Mouse (Mus musculus): ENCODE measurements around the gene Bend5. TPM values are rescaled to one million over a fixed set of nuclear protein-coding genes. Genes with fewer than 3 reads are reported as not detected.

Bend5 gene
- total RNA-seq, 4 experiments from 2014 or later: 11.1 to 21.5 (median 14.1) TPM

GRCm38 (mm10) chr4:111442435-111443238, 27.8 kb downstream of the Bend5 start:
- peak; percentile 49 for DNase-seq

- DNase-seq: no peak
Measured at GRCm38 (mm10) chr4:111443906-111444615, 29.3 kb downstream of the Bend5 start.

- no peak for DNase-seq
Measured at GRCm38 (mm10) chr4:111444616-111445160, 29.9 kb downstream of the Bend5 start.

- no peak for DNase-seq
Measured at GRCm38 (mm10) chr4:111447918-111448317, 33.1 kb downstream of the Bend5 start.

GRCm38 (mm10) chr4:111448586-111448985, 33.8 kb downstream of the Bend5 start:
- no peak for DNase-seq

- DNase-seq: no peak
Measured at GRCm38 (mm10) chr4:111449442-111450199, 34.8 kb downstream of the Bend5 start.

GRCm38 (mm10) chr4:111451283-111451918, 36.6 kb downstream of the Bend5 start:
- DNase-seq: no peak

GRCm38 (mm10) chr4:111452192-111452591, 37.4 kb downstream of the Bend5 start:
- no peak for DNase-seq

- DNase-seq: no peak
Measured at GRCm38 (mm10) chr4:111453275-111453674, 38.5 kb downstream of the Bend5 start.

GRCm38 (mm10) chr4:111455621-111456020, 40.8 kb downstream of the Bend5 start:
- peak; percentile 36 for DNase-seq

GRCm38 (mm10) chr4:111457568-111457967, 42.8 kb downstream of the Bend5 start:
- no peak for DNase-seq

GRCm38 (mm10) chr4:111467293-111467773, 52.5 kb downstream of the Bend5 start:
- no peak for DNase-seq

GRCm38 (mm10) chr4:111467796-111468195, 53.0 kb downstream of the Bend5 start:
- DNase-seq: no peak

- DNase-seq: no peak
Measured at GRCm38 (mm10) chr4:111469847-111470246, 55.0 kb downstream of the Bend5 start.

- no peak for DNase-seq
Measured at GRCm38 (mm10) chr4:111471726-111472125, 56.9 kb downstream of the Bend5 start.

GRCm38 (mm10) chr4:111472511-111472910, 57.7 kb downstream of the Bend5 start:
- no peak for DNase-seq

- DNase-seq: no peak
Measured at GRCm38 (mm10) chr4:111473014-111473413, 58.2 kb downstream of the Bend5 start.

- DNase-seq: no peak
Measured at GRCm38 (mm10) chr4:111475374-111475971, 60.7 kb downstream of the Bend5 start.

- DNase-seq: no peak
Measured at GRCm38 (mm10) chr4:111477507-111477906, 62.7 kb downstream of the Bend5 start.

- DNase-seq: no peak
Measured at GRCm38 (mm10) chr4:111483499-111483898, 68.7 kb downstream of the Bend5 start.

GRCm38 (mm10) chr4:111485189-111485588, 70.4 kb downstream of the Bend5 start:
- no peak for DNase-seq

GRCm38 (mm10) chr4:111486187-111486586, 71.4 kb downstream of the Bend5 start:
- DNase-seq: no peak
